Mouse (Mus musculus) kidney, postnatal 25 days (tissue): ENCODE data around the gene Plekha5.
"Not testable (repeated sequence)": the region's sequence is repeated elsewhere in the genome, so short reads cannot be mapped to it uniquely, and the experiment has no call there.

Experiments used
- DNase-seq, 2 experiments: peaks; one replicate each; pipeline ENCODE4 v3.0.0; 2021; ENCODE audit warnings: mixed read lengths in 2 of 2

Plekha5 gene

GRCm38 (mm10) chr6:140490921-140491537, 67.2 kb downstream of the Plekha5 start:
- DNase-seq, result no peak

- no peak for DNase-seq
Observed at GRCm38 (mm10) chr6:140492043-140492442, 68.2 kb downstream of the Plekha5 start.

- DNase-seq, result no peak
Observed at GRCm38 (mm10) chr6:140498074-140498473, 74.2 kb downstream of the Plekha5 start.

GRCm38 (mm10) chr6:140498958-140499357, 75.1 kb downstream of the Plekha5 start:
- no peak for DNase-seq

- not testable (repeated sequence) for DNase-seq
Observed at GRCm38 (mm10) chr6:140500829-140501228, 77.0 kb downstream of the Plekha5 start.

- no peak for DNase-seq
Observed at GRCm38 (mm10) chr6:140501841-140502240, 78.0 kb downstream of the Plekha5 start.

- no peak for DNase-seq
Observed at GRCm38 (mm10) chr6:140504796-140505195, 80.9 kb downstream of the Plekha5 start.

- no peak for DNase-seq
Observed at GRCm38 (mm10) chr6:140507605-140508004, 83.8 kb downstream of the Plekha5 start.

- no peak for DNase-seq
Observed at GRCm38 (mm10) chr6:140508475-140509150, 84.8 kb downstream of the Plekha5 start.

- no peak for DNase-seq
Observed at GRCm38 (mm10) chr6:140509151-140509530, 85.3 kb downstream of the Plekha5 start.

GRCm38 (mm10) chr6:140512016-140512415, 88.2 kb downstream of the Plekha5 start:
- DNase-seq, result no peak

GRCm38 (mm10) chr6:140512427-140512826, 88.6 kb downstream of the Plekha5 start:
- DNase-seq, result no peak

- DNase-seq, result peak; percentile 38 to 59
Observed at GRCm38 (mm10) chr6:140514205-140515110, 90.6 kb downstream of the Plekha5 start.

- DNase-seq, result no peak
Observed at GRCm38 (mm10) chr6:140515550-140515949, 91.7 kb downstream of the Plekha5 start.

- DNase-seq, result no peak
Observed at GRCm38 (mm10) chr6:140516202-140516601, 92.3 kb downstream of the Plekha5 start.

GRCm38 (mm10) chr6:140517188-140517587, 93.3 kb downstream of the Plekha5 start:
- peak; percentile 43 to 67 for DNase-seq

- DNase-seq, result no peak
Observed at GRCm38 (mm10) chr6:140519019-140519418, 95.2 kb downstream of the Plekha5 start.

- DNase-seq, result no peak
Observed at GRCm38 (mm10) chr6:140519488-140520159, 95.8 kb downstream of the Plekha5 start.

- no peak for DNase-seq
Observed at GRCm38 (mm10) chr6:140520961-140521360, 97.1 kb downstream of the Plekha5 start.

GRCm38 (mm10) chr6:140521832-140522231, 98.0 kb downstream of the Plekha5 start:
- DNase-seq, result no peak

GRCm38 (mm10) chr6:140523600-140523999, 99.7 kb downstream of the Plekha5 start:
- no peak for DNase-seq

GRCm38 (mm10) chr6:140528414-140528813, 104.6 kb downstream of the Plekha5 start:
- peak in 1 of 2 experiments; percentile 6 for DNase-seq

- not testable (repeated sequence) for DNase-seq
Observed at GRCm38 (mm10) chr6:140532858-140533257, 109.0 kb downstream of the Plekha5 start.
